Mouse (Mus musculus) thymus, adult 2 months (tissue): Measurements from ENCODE around the gene Tceanc2.

Experiments used
- CTCF ChIP-seq: fragments of 200-500 bp; IDR thresholded peaks from 2 replicates; pipeline ENCODE4 v1.5.1; 2012; ENCODE audit warnings: mild to moderate bottlenecking, control low read depth, low read length, moderate library complexity, borderline replicate concordance; ENCODE audit not compliant: control insufficient read depth, poor library complexity, insufficient read depth; ENCODE audit errors: extremely low read depth
- POLR2A ChIP-seq: fragments of 200-500 bp; IDR thresholded peaks from 2 replicates; pipeline ENCODE4 v1.6.1; 2012; ENCODE audit warnings: mild to moderate bottlenecking, low read length, control low read depth, moderate library complexity; ENCODE audit not compliant: control insufficient read depth, poor library complexity, insufficient read depth; ENCODE audit errors: extremely low read depth

GRCm38 (mm10) chr4:107207016-107207415, 28.1 kb upstream of the Tceanc2 start:
- TF ChIP-seq POLR2A: no peak
- no peak for TF ChIP-seq CTCF
